Mouse (Mus musculus) E14TG2a.4 (cell line): ENCODE results near the gene Arrdc5.

Source experiments
- H3K27me3 ChIP-seq: 2 replicates; pipeline ENCODE4 v1.6.1; 2014; ENCODE audit warnings: low read length, control low read depth; ENCODE audit not compliant: insufficient read depth
- H3K36me3 ChIP-seq: 2 replicates; pipeline ENCODE4 v1.6.1; 2014; ENCODE audit warnings: low read length, control low read depth; ENCODE audit not compliant: insufficient read depth
- H3K4me1 ChIP-seq: replicated peaks from 2 replicates; pipeline ENCODE4 v1.6.1; 2014; ENCODE audit warnings: low read depth, low read length, control low read depth
- H3K4me3 ChIP-seq: replicated peaks from 2 replicates; pipeline ENCODE4 v1.5.1; 2014; ENCODE audit warnings: mild to moderate bottlenecking, low read length
- H3K9me3 ChIP-seq: 2 replicates; pipeline ENCODE4 v1.6.1; 2014; ENCODE audit warnings: low read length, control low read depth
- CTCF ChIP-seq: conservative IDR thresholded peaks from 2 replicates; pipeline ENCODE4 v1.5.1; 2014; ENCODE audit warnings: low read length
- NANOG ChIP-seq: IDR thresholded peaks from 2 replicates; pipeline ENCODE4 v1.6.1; 2014; ENCODE audit warnings: borderline replicate concordance, low read length, mixed read lengths
- POU5F1 ChIP-seq: IDR thresholded peaks from 2 replicates; pipeline ENCODE4 v1.6.1; 2014; ENCODE audit warnings: low read length, borderline replicate concordance

Gene Arrdc5

DNA sequence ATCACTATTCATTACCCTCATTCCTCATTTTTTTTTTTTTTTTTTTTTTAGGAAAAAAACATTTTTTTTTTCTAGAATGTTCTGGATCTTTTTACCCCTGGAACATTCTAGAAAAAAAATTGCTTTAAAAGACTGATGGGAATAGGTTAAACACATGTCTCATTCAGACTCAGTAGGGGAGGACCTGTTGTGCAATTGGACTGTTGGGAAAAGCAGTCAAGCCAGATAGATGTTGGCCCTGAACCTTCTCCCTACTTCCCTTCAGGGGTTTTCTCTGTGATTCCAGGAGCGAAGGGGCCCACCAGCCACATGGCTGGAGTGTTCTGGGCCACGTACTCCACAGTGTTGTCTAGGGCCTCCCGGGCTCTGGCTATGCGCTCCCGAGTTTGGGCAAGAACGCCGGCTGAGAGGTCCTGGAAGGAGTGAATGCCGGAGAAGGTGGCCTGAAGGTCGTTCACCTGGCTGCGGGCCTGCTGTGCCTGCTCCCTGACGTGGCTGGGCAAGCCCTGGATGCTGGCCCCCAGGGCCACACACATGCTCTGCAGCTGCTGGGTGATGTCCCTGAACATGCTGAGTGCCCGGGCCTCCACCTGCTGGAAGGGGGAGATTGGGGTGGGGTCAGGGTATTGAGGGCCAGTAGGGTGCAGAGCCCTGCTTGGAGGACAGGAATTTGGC is 20.5 kb downstream of the Arrdc5 start:
- Histone ChIP-seq H3K36me3 (peaks cover 68% of the 10 kb centered on the region), H3K9me3 (no peaks in the 10 kb centered on the region), H3K4me3 (peak overlapping the region; percentile 39), H3K4me1 (peaks cover 86% of the 10 kb centered on the region), H3K27me3 (no peaks in the 10 kb centered on the region)
- TF ChIP-seq NANOG (no peak), CTCF (no peak), POU5F1 (no peak)

DNA sequence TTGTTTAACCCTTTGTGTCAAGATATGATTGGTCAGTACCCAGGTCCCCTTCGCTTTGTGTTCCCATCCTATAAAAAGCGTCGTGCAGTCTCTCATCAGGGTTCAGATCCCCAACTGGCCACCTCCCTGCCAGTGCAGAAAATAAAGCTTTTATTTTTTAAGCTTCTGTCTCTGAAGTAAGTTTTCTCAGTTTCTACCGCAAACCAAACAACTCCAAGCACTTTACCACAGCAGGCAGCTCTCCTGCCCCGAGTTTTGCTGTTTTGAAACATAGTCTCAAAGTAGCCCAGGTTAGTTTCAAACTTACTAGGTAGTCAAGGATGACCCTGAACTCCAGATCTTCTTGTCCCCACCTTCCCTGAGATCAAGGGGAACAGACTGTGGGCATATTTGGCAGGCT is 21.7 kb downstream of the Arrdc5 start:
- TF ChIP-seq CTCF (no peak), NANOG (no peak), POU5F1 (no peak)
- H3K27me3 ChIP-seq, result no peaks in the 10 kb centered on the region
- no peaks in the 10 kb centered on the region for H3K9me3 ChIP-seq
- H3K4me3 ChIP-seq, result no peak overlapping the region
- peaks cover 80% of the 10 kb centered on the region for H3K4me1 ChIP-seq
- H3K36me3 ChIP-seq, result peaks cover 68% of the 10 kb centered on the region

- H3K27me3 ChIP-seq, result no peaks in the 10 kb centered on the region
- peaks cover 67% of the 10 kb centered on the region for H3K36me3 ChIP-seq
- peaks cover 75% of the 10 kb centered on the region for H3K4me1 ChIP-seq
- no peak for TF ChIP-seq NANOG
- TF ChIP-seq CTCF, result no peak
- no peak for TF ChIP-seq POU5F1
- H3K4me3 ChIP-seq, result peak overlapping the region; percentile 77; the same call in 1 of the 2 replicates
- no peaks in the 10 kb centered on the region for H3K9me3 ChIP-seq
Observed at GRCm38 (mm10) chr17:56277567-56277893, 22.6 kb downstream of the Arrdc5 start.

DNA sequence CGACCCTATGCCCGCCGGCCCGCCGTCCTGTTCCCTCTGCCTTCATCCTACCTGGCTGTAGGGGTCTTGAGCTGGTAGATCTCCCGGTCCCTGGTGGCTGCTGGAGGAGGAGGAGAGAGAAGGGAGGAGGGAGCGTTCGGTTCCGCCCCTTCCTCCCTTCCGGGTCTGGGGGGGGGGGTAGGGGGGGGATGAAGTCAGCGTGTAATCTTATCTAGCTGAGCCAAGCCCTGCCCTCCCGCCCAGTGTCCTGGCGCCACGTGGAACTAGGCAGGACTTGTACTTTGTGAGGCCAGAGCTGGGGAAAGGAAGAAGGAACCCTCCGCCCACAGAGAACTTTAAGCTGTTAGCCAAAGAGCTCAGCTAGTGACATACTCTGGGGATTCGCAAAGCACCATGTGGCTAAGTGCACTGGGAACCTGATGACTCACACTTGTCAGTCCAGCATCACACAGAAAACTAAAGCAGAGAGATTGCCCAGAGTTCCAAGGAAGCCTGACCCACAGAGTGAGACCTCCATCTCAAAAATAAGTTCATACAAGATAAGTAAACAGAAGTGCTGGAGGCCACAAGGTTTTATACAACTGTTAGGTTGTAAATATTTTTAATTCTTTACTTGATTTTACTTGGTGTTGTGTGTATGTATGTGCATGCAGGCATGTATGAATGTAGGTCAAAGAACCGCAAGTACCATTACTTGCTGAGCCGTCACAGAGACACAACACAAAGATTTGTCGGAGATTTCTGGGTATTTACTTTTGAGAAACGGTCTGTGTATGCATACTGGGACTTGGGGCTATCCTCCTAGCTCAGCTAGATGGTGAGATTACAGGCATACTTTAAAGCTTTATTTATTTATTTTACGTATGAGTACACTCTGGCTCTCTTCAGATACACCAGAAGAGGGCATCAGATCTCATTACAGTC is 23.2 kb downstream of the Arrdc5 start, which contains the start of gene Ticam1:
TSS of gene Ticam1 (minus strand) at position 144 of the 924 bp plus-strand sequence.
- H3K4me1 ChIP-seq, result peaks cover 77% of the 10 kb centered on the region
- peak within 1 kb of the TSS; percentile 77 for H3K4me3 ChIP-seq
- TF ChIP-seq CTCF, result no peak
- TF ChIP-seq POU5F1, result no peak
- H3K27me3 ChIP-seq, result no peaks in the 10 kb centered on the region
- no peaks in the 10 kb centered on the region for H3K9me3 ChIP-seq
- H3K36me3 ChIP-seq, result peaks cover 68% of the 10 kb centered on the region

DNA sequence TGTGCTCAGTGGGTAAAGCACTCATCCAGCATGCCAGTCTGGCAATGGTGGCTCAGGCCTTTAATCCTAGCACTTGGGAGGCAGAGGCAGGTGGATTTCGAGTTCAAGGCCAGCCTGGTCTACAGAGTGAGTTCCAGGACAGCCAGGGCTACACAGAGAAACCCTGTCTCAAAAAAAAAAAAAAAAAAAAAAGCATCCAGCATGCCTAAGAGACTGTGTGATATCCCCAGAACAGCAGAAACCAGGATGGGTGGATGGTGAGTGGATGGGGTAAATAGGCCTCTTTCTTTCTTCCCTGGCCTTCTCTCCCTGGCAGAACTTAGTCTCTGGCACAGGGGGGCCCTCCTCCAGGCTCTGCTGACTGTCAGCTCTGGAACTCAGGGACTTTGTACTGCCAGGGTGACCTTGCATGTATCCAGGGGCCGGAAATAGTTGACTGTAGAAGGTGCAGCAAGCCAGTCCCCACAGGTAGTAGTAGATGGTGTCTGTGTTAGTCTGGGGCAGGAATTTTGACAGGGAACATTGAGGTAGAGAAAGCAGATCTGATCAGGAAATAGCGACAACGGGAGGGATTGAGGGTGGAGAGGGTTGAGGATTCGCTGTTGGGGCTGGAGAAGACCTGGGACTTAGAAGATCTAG is 24.1 kb downstream of the Arrdc5 start:
- Histone ChIP-seq H3K36me3 (peaks cover 68% of the 10 kb centered on the region), H3K4me3 (peak overlapping the region; percentile 77), H3K9me3 (no peaks in the 10 kb centered on the region), H3K27me3 (no peaks in the 10 kb centered on the region), H3K4me1 (peaks cover 70% of the 10 kb centered on the region)
- TF ChIP-seq POU5F1 (no peak), NANOG (no peak), CTCF (no peak)

GRCm38 (mm10) chr17:56273986-56274385 is 26.1 kb downstream of the Arrdc5 start:
- TF ChIP-seq CTCF (no peak), POU5F1 (no peak), NANOG (no peak)
- H3K36me3 ChIP-seq, result peaks cover 60% of the 10 kb centered on the region
- peaks cover 69% of the 10 kb centered on the region for H3K4me1 ChIP-seq
- H3K4me3 ChIP-seq, result no peak overlapping the region
- H3K9me3 ChIP-seq, result no peaks in the 10 kb centered on the region
- no peaks in the 10 kb centered on the region for H3K27me3 ChIP-seq

DNA sequence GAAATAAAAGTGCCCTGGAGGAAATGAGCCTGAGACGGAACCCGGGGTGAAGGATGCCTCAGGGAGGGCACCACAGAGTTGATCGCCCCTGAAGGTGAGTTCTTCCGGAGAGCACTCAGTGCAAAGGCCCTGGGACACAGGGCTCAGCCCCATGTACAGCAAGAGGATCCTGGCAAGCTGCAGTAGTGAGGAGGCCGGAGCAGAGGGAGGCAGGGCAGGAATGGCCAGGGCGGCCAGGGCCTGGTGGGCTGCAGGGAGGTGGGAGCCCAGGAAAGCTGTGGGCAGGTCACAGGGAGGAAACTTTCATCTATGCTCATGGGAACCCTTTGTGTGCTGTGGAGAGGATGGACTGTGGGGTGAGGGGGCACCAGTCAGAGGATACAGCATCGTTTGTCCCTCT is 26.6 kb downstream of the Arrdc5 start:
- Histone ChIP-seq H3K4me3 (no peak overlapping the region), H3K27me3 (no peaks in the 10 kb centered on the region), H3K4me1 (peaks cover 67% of the 10 kb centered on the region), H3K36me3 (peaks cover 55% of the 10 kb centered on the region), H3K9me3 (no peaks in the 10 kb centered on the region)
- no peak for TF ChIP-seq NANOG
- TF ChIP-seq POU5F1, result no peak
- TF ChIP-seq CTCF, result no peak

DNA sequence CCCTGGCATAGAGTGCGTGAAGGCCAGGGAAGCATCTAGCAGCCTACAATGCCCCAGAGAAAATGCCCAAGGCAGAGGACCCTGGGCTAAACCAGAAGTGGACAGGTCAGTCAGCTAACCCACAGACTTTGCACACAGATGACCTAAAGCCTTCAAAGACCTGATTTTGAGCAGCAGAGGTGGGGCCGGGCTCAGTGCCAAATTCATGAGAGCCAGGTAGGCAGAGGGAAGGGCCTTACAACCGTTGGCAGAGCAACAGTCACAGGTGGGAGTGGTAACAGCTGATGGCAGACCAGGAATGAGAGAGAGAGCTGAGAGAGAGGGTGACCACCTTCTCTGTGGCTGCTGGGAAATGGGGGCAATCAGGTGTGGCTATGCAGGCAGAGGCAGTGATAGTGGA is 27.4 kb downstream of the Arrdc5 start:
- Histone ChIP-seq H3K36me3 (peaks cover 46% of the 10 kb centered on the region), H3K27me3 (no peaks in the 10 kb centered on the region), H3K9me3 (no peaks in the 10 kb centered on the region), H3K4me1 (peaks cover 59% of the 10 kb centered on the region), H3K4me3 (no peak overlapping the region)
- TF ChIP-seq POU5F1, result no peak
- no peak for TF ChIP-seq NANOG
- TF ChIP-seq CTCF, result no peak
